26 mouse cellular contexts compared by ENCODE assay signal in genomic region chr12:37507406-37507805, GRCm38 (mm10).
A peak's percentile ranks its signal among the peaks of the same experiment; 100 is the strongest.
DNase-seq lines count a peak whose midpoint lies in the region; ATAC-seq lines count a peak whose summit lies in the region.
"Had no signal": no experiment of that assay in that cellular context is flagged by ENCODE, and none has a peak within 500 bp of the region (broad histone marks: within the 10 kb centered on the region; RNA-seq: fewer than 3 reads in every experiment).

No protein-coding gene starts in this region.

- peak; percentile 82 for ATAC-seq in embryonic facial prominence, embryonic 14.5 days (ENCODE audit: low read depth)
- peak; percentile 74; the same call in 1 of the 2 replicates for ATAC-seq in neural tube, embryonic 12.5 days (ENCODE audit: low FRiP score, low read depth)
- ATAC-seq in hindbrain, embryonic 12.5 days (ENCODE audit: low FRiP score), result no peak
- ATAC-seq: hindbrain, postnatal 0 days; inflammation-experienced regulatory T-cells, adult 6 months; Patski had no signal

- no peaks in the 10 kb centered on the region for H3K27me3 ChIP-seq in embryonic facial prominence, embryonic 14.5 days (replicated peaks; ENCODE audit: control insufficient read depth, insufficient read depth, low read length)
- no peaks in the 10 kb centered on the region for H3K27me3 ChIP-seq in embryonic facial prominence, embryonic 10.5 days (replicated peaks; ENCODE audit: low read depth, poor library complexity, severe bottlenecking)
- H3K27me3 ChIP-seq in neural tube, embryonic 12.5 days (replicated peaks), result no peaks in the 10 kb centered on the region
- no peaks in the 10 kb centered on the region for H3K27me3 ChIP-seq in hindbrain, embryonic 12.5 days
- H3K27me3 ChIP-seq: embryonic facial prominence, embryonic 15.5 days; heart, embryonic 12.5 days; heart, embryonic 15.5 days; Patski had no signal

- no peak overlapping the region for H3K4me3 ChIP-seq in embryonic facial prominence, embryonic 14.5 days (ENCODE audit: low read depth, low read length)
- no peak overlapping the region for H3K4me3 ChIP-seq in embryonic facial prominence, embryonic 10.5 days
- no peak overlapping the region for H3K4me3 ChIP-seq in neural tube, embryonic 12.5 days
- H3K4me3 ChIP-seq in hindbrain, embryonic 12.5 days, result no peak overlapping the region
- H3K4me3 ChIP-seq: embryonic facial prominence, embryonic 15.5 days; heart, embryonic 12.5 days; heart, embryonic 15.5 days; hindbrain, embryonic 10.5 days had no signal

- peak; percentile 35 for DNase-seq in embryonic facial prominence, embryonic 14.5 days (ENCODE audit: low spot score)
- DNase-seq in embryonic facial prominence, embryonic 10.5 days (ENCODE audit: low spot score), result no peak
- no peak for DNase-seq in neural tube, embryonic 10.5 days (ENCODE audit: extremely low spot score, low spot score)
- peak; percentile 3 for DNase-seq in mesoderm, embryonic 11.5 days (ENCODE audit: low read depth, low spot score)
- peak; percentile 53 for DNase-seq in retina, postnatal 1 day
- DNase-seq in layer of hippocampus, postnatal 36 days, result no peak
- DNase-seq: adrenal gland, postnatal 10 days; cerebellum, adult 11-12 months; cerebellum, adult 8-10 months; cerebellum, postnatal 10 days; cerebellum, postnatal 36 days; embryo, embryonic 11 days; gastrocnemius, postnatal 25 days; heart, adult 18-20 months; heart, postnatal 10 days; heart, postnatal 36 days had no signal

- H3K36me3 ChIP-seq in embryonic facial prominence, embryonic 14.5 days (ENCODE audit: control insufficient read depth, insufficient read depth, low read length), result no peaks in the 10 kb centered on the region
- no peaks in the 10 kb centered on the region for H3K36me3 ChIP-seq in embryonic facial prominence, embryonic 10.5 days (replicated peaks)
- no peaks in the 10 kb centered on the region for H3K36me3 ChIP-seq in neural tube, embryonic 12.5 days
- H3K36me3 ChIP-seq in hindbrain, embryonic 12.5 days, result no peaks in the 10 kb centered on the region
- H3K36me3 ChIP-seq: embryonic facial prominence, embryonic 15.5 days; heart, embryonic 12.5 days; heart, embryonic 15.5 days; hindbrain, embryonic 10.5 days had no signal

- no peaks in the 10 kb centered on the region for H3K4me1 ChIP-seq in embryonic facial prominence, embryonic 14.5 days (ENCODE audit: control insufficient read depth, insufficient read depth, low read length)
- H3K4me1 ChIP-seq in embryonic facial prominence, embryonic 10.5 days, result no peaks in the 10 kb centered on the region
- H3K4me1 ChIP-seq in neural tube, embryonic 12.5 days, result no peaks in the 10 kb centered on the region
- no peaks in the 10 kb centered on the region for H3K4me1 ChIP-seq in hindbrain, embryonic 12.5 days
- H3K4me1 ChIP-seq: embryonic facial prominence, embryonic 15.5 days; heart, embryonic 12.5 days; heart, embryonic 15.5 days; hindbrain, embryonic 10.5 days had no signal

- no peak overlapping the region for H3K9ac ChIP-seq in embryonic facial prominence, embryonic 14.5 days (ENCODE audit: low read depth, low read length)
- H3K9ac ChIP-seq in neural tube, embryonic 12.5 days, result no peak overlapping the region
- no peak overlapping the region for H3K9ac ChIP-seq in hindbrain, embryonic 12.5 days
- H3K9ac ChIP-seq: embryonic facial prominence, embryonic 15.5 days; heart, embryonic 12.5 days; heart, embryonic 15.5 days; hindbrain, embryonic 14.5 days had no signal

- H3K4me2 ChIP-seq in embryonic facial prominence, embryonic 14.5 days (ENCODE audit: low read depth, low read length), result no peak overlapping the region
- H3K4me2 ChIP-seq in neural tube, embryonic 12.5 days (replicated peaks), result no peak overlapping the region
- no peak overlapping the region for H3K4me2 ChIP-seq in hindbrain, embryonic 12.5 days (replicated peaks)
- H3K4me2 ChIP-seq: embryonic facial prominence, embryonic 15.5 days; heart, embryonic 12.5 days; heart, embryonic 15.5 days; hindbrain, embryonic 14.5 days had no signal

- no peak overlapping the region for H3K27ac ChIP-seq in embryonic facial prominence, embryonic 14.5 days (replicated peaks; ENCODE audit: low read depth, low read length)
- no peak overlapping the region for H3K27ac ChIP-seq in embryonic facial prominence, embryonic 10.5 days (replicated peaks)
- no peak overlapping the region for H3K27ac ChIP-seq in neural tube, embryonic 12.5 days
- no peak overlapping the region for H3K27ac ChIP-seq in hindbrain, embryonic 12.5 days
- H3K27ac ChIP-seq: embryonic facial prominence, embryonic 15.5 days; heart, embryonic 15.5 days; hindbrain, embryonic 10.5 days; hindbrain, embryonic 14.5 days; hindbrain, postnatal 0 days had no signal

- WGBS in embryonic facial prominence, embryonic 14.5 days, result 50% methylated on average over 1 of the region's 1 CpGs
- WGBS in embryonic facial prominence, embryonic 10.5 days, result 59% methylated on average over 1 of the region's 1 CpGs
- WGBS in neural tube, embryonic 12.5 days, result 69% methylated on average over 1 of the region's 1 CpGs
- WGBS in hindbrain, embryonic 12.5 days, result 74% methylated on average over 1 of the region's 1 CpGs

- no peaks in the 10 kb centered on the region for H3K9me3 ChIP-seq in embryonic facial prominence, embryonic 14.5 days (ENCODE audit: control insufficient read depth, low read length)
- no peaks in the 10 kb centered on the region for H3K9me3 ChIP-seq in embryonic facial prominence, embryonic 10.5 days
- no peaks in the 10 kb centered on the region for H3K9me3 ChIP-seq in neural tube, embryonic 12.5 days
- H3K9me3 ChIP-seq in hindbrain, embryonic 12.5 days (replicated peaks), result no peaks in the 10 kb centered on the region
- H3K9me3 ChIP-seq: embryonic facial prominence, embryonic 15.5 days; heart, embryonic 12.5 days; heart, embryonic 15.5 days; hindbrain, embryonic 10.5 days had no signal

Comparison
In these comparisons a context has a peak if more than half of its experiments do, and no peak if none do; other contexts are left out.
1. DNase-seq: peak in embryonic facial prominence, embryonic 14.5 days (single experiment), mesoderm, embryonic 11.5 days (single experiment) and retina, postnatal 1 day (single experiment); none in embryonic facial prominence, embryonic 10.5 days (single experiment), neural tube, embryonic 10.5 days (single experiment) and layer of hippocampus, postnatal 36 days (0 of 2).